Mouse (Mus musculus): ENCODE data around the gene Adm2. TPM values are rescaled to one million over a fixed set of nuclear protein-coding genes. Genes with fewer than 3 reads are reported as not detected.

Gene Adm2
- total RNA-seq, 2 experiments from 2014 or later: not detected

- intact Hi-C loops (cut with DNase I): no loop called here
Measured at GRCm38 (mm10) chr15:89352054-89352453, 29.5 kb downstream of the Adm2 start.

GRCm38 (mm10) chr15:89352795-89353194, 30.3 kb downstream of the Adm2 start:
- no peak for DNase-seq (ENCODE audit: low spot score in 2 of 2)
- intact Hi-C loops (cut with DNase I): no loop called here

More at GRCm38 (mm10) chr15:89352054-89352453, 29.5 kb downstream of the Adm2 start:
- DNase-seq (ENCODE audit: low spot score in 2 of 2): no peak

GRCm38 (mm10) chr15:89353837-89354236, 31.3 kb downstream of the Adm2 start:
- DNase-seq (ENCODE audit: low spot score in 2 of 2): no peak
- intact Hi-C loops (cut with DNase I): no loop called here

GRCm38 (mm10) chr15:89354455-89354854, 31.9 kb downstream of the Adm2 start:
- no peak for DNase-seq (ENCODE audit: low spot score in 2 of 2)
- intact Hi-C loops (cut with DNase I): no loop called here

GRCm38 (mm10) chr15:89355241-89356187, 33.0 kb downstream of the Adm2 start, which contains the start of the genes Lmf2 and Ncaph2:
Gene Lmf2, minus strand, starts transcription at chr15:89355659.
Gene Ncaph2, plus strand, starts transcription at chr15:89355719.
- intact Hi-C loops (cut with DNase I): loop anchor here (5.0 kb wide), 1 partner anchor 43 kb away; no protein-coding TSS in a partner anchor
- peak; percentile 94 for DNase-seq (ENCODE audit: low spot score in 2 of 2)

GRCm38 (mm10) chr15:89356372-89356771, 33.9 kb downstream of the Adm2 start:
- intact Hi-C loops (cut with DNase I): loop anchor here (5.0 kb wide), 1 partner anchor 44 kb away; no protein-coding TSS in a partner anchor
- DNase-seq (ENCODE audit: low spot score in 2 of 2): peak; percentile 72 to 94

- intact Hi-C loops (cut with DNase I): loop anchor here (5.0 kb wide), 1 partner anchor 46 kb away; no protein-coding TSS in a partner anchor
Measured at GRCm38 (mm10) chr15:89358784-89359183, 36.3 kb downstream of the Adm2 start.

GRCm38 (mm10) chr15:89363051-89363450, 40.5 kb downstream of the Adm2 start:
- intact Hi-C loops (cut with DNase I): no loop called here
- DNase-seq (ENCODE audit: low spot score in 2 of 2): no peak

More at GRCm38 (mm10) chr15:89358784-89359183, 36.3 kb downstream of the Adm2 start:
- DNase-seq (ENCODE audit: low spot score in 2 of 2): no peak

- no peak for DNase-seq (ENCODE audit: low spot score in 2 of 2)
- intact Hi-C loops (cut with DNase I): no loop called here
Measured at GRCm38 (mm10) chr15:89365141-89365551, 42.6 kb downstream of the Adm2 start.

- intact Hi-C loops (cut with DNase I): no loop called here
- DNase-seq (ENCODE audit: low spot score in 2 of 2): no peak
Measured at GRCm38 (mm10) chr15:89372068-89372467, 49.5 kb downstream of the Adm2 start.

GRCm38 (mm10) chr15:89372536-89372935, 50.0 kb downstream of the Adm2 start:
- no peak for DNase-seq (ENCODE audit: low spot score in 2 of 2)
- intact Hi-C loops (cut with DNase I): no loop called here

GRCm38 (mm10) chr15:89373027-89373761, 50.7 kb downstream of the Adm2 start:
- intact Hi-C loops (cut with DNase I): no loop called here

GRCm38 (mm10) chr15:89373762-89374248, 51.3 kb downstream of the Adm2 start, which contains the start of gene Sco2:
Gene Sco2, minus strand, starts transcription at chr15:89373846.
- intact Hi-C loops (cut with DNase I): no loop called here
- peak; percentile 95 to 96 for DNase-seq (ENCODE audit: low spot score in 2 of 2)

More at GRCm38 (mm10) chr15:89373027-89373761, 50.7 kb downstream of the Adm2 start:
- peak; percentile 87 to 92 for DNase-seq (ENCODE audit: low spot score in 2 of 2)

Small RNAs within 50 kb of the gene (microRNA-seq; reads per million reads assigned to microRNA genes)
- gene Mir6959: 4.2 to 5.4 reads per million in 2 experiments

Other genes with a start within 250 kb of the Adm2 start
- 10 to 100 TPM; 14.0 to 15.9 TPM for gene Trabd, start 247.6 kb upstream of the Adm2 start, total RNA-seq (2021)
- 10 to 100 TPM; 18.8 to 20.5 TPM for gene Selenoo, start 233.6 kb upstream of the Adm2 start, total RNA-seq (2021)
- 10 to 100 TPM; 27.6 to 32.6 TPM for gene Tubgcp6, start 199.6 kb upstream of the Adm2 start, total RNA-seq (2021)
- gene Hdac10, start 194.0 kb upstream of the Adm2 start, total RNA-seq (2021): 10 to 100 TPM; 12.3 to 13.3 TPM
- gene Mapk12, start 182.0 kb upstream of the Adm2 start, total RNA-seq (2021): 1 to 10 TPM; 6.7 to 8.2 TPM
- gene Mapk11, start 173.1 kb upstream of the Adm2 start, total RNA-seq (2021): 10 to 100 TPM; 35.2 to 39.7 TPM
- gene Plxnb2, start 141.9 kb upstream of the Adm2 start, total RNA-seq (2021): 10 to 100 TPM; 50.7 to 52.0 TPM
- 10 to 100 TPM; 41.3 to 42.7 TPM for gene Dennd6b, start 126.2 kb upstream of the Adm2 start, total RNA-seq (2021)
- gene Ppp6r2, start 111.2 kb upstream of the Adm2 start, total RNA-seq (2021): 100 to 1,000 TPM; 154 to 159 TPM
- gene Sbf1, start 7.4 kb upstream of the Adm2 start, total RNA-seq (2021): 100 to 1,000 TPM; 198 to 204 TPM
- gene Miox, start 11.7 kb downstream of the Adm2 start, total RNA-seq (2021): not detected
- gene Lmf2, start 32.9 kb downstream of the Adm2 start, total RNA-seq (2021): 10 to 100 TPM; 18.0 to 20.3 TPM
- 10 to 100 TPM; 80.2 to 81.3 TPM for gene Ncaph2, start 33.0 kb downstream of the Adm2 start, total RNA-seq (2021)
- gene Sco2, start 51.1 kb downstream of the Adm2 start, total RNA-seq (2021): 10 to 100 TPM; 25.6 to 26.0 TPM
- 1 to 10 TPM; 1.5 to 1.7 TPM for gene Tymp, start 54.3 kb downstream of the Adm2 start, total RNA-seq (2021)
- 1 to 10 TPM in 1 of 2 experiments, under 1 TPM in 1; 0.35 to 1.0 TPM for gene Odf3b, start 56.6 kb downstream of the Adm2 start, total RNA-seq (2021)
- gene Klhdc7b, start 62.2 kb downstream of the Adm2 start, total RNA-seq (2021): under 1 TPM; 0.19 to 0.44 TPM
- not detected for gene Syce3, start 87.8 kb downstream of the Adm2 start, total RNA-seq (2021)
- gene Cpt1b, start 103.1 kb downstream of the Adm2 start, total RNA-seq (2021): 1 to 10 TPM; 2.2 to 3.4 TPM
- 1 to 10 TPM; 1.9 to 2.3 TPM for gene C730034F03Rik, start 106.9 kb downstream of the Adm2 start, total RNA-seq (2021)
- not detected for gene Gm44502, start 107.0 kb downstream of the Adm2 start, total RNA-seq (2021)
- gene Chkb, start 107.2 kb downstream of the Adm2 start, total RNA-seq (2021): 10 to 100 TPM; 41.1 to 41.6 TPM
- 100 to 1,000 TPM; 187 to 201 TPM for gene Mapk8ip2, start 131.2 kb downstream of the Adm2 start, total RNA-seq (2021)
- gene Arsa, start 154.7 kb downstream of the Adm2 start, total RNA-seq (2021): 10 to 100 TPM; 27.7 to 31.2 TPM
- gene Shank3, start 176.9 kb downstream of the Adm2 start, total RNA-seq (2021): 100 to 1,000 TPM; 237 to 253 TPM
- 1 to 10 TPM; 1.2 to 1.3 TPM for gene Acr, start 245.6 kb downstream of the Adm2 start, total RNA-seq (2021)